Mouse (Mus musculus): ENCODE data around the gene Vsx1. TPM values are rescaled to one million over a fixed set of nuclear protein-coding genes. Genes with fewer than 3 reads are reported as not detected.

Vsx1 gene
- total RNA-seq (2021) = not detected

DNA sequence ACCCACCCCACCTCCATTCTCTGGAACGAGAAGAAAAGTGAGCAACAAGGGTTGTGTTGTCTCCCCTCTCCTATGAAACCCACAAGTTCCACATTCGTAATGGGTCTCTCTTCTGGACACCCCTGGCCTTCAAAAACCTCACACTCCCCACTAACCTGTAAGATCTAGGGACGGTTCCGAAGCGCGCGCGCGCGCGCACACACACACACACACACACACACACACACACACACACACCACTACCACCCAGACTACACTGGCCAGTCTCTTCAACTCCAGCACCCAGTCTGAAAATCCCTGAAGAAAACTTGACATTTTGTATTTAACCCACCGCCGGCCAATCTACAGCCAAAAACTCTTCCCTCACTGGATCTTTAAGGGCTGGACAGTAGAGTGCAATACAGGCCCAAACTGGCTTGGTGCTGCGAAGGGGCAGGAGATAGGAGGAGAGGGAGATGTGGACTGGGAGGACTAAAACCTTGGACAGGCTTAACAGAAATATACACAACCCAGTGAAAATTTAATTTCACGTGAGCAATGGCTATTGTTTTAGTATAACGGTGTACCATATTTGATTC lies at the start of gene Vsx1:
TSS of gene Vsx1 (minus strand) at position 138 of the 578 bp plus-strand sequence.
- no peak for DNase-seq
- intact Hi-C loops (cut with DNase I) = no loop called here

DNA sequence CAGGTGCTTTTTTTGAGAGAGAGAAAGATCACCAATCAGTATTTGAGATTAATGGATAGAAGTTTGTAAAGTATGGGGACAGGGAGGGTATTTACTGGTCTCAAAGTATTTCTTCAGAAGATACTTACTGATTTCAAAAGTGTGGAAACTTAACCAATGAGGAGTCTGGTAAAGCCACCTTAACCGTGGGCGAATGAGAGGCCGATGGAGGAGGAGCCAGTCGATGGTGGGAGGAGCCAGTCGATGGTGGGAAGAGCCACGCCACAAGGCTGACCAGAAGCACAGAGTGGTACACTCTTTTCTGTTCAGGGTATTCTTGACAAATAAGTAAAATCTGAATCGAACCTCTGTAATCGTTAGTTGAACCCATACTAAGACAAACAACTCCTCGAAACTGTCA lies 48.7 kb upstream of the Vsx1 start:
- intact Hi-C loops (cut with DNase I) = no loop called here
- no peak for DNase-seq

DNA sequence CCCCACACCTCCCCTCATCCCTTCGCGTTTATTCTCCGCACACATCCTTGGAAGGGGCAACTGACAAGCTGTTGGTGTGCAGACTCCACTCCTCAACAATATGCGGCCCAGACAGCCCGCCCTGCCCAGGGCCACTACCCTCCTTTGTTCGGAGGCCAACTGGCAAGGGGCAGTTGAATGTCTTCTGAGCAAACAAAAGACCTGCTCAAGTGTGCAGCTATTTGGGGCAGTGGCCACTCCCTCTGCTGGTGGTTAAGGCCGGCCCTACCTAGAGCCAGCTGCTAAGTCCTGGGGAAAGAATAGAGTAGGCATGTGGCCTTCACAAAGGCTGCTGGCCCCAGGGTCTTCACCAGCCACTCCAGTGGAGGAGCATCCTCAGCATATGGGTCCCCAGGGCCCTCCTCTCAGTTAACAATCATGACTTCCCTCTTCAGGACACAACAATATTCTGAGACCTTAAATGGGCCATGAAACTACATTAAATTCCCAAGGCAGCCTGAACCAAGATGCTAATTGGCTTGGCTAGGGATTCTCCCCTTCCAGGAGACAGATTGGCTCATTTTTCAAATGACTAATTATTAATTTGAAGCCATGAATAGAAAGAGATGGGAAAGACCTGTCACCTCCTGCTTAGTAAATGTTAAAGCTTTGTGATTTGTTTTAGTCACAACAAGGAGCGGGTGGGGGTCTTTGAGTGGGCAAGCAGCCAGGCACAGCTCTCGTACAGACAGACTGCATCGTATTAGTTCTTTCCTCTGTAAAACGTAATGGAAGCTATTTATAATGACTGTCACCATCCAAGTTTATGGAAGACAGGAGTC lies 46.8 kb upstream of the Vsx1 start:
- intact Hi-C loops (cut with DNase I) = no loop called here
- DNase-seq = no peak

DNA sequence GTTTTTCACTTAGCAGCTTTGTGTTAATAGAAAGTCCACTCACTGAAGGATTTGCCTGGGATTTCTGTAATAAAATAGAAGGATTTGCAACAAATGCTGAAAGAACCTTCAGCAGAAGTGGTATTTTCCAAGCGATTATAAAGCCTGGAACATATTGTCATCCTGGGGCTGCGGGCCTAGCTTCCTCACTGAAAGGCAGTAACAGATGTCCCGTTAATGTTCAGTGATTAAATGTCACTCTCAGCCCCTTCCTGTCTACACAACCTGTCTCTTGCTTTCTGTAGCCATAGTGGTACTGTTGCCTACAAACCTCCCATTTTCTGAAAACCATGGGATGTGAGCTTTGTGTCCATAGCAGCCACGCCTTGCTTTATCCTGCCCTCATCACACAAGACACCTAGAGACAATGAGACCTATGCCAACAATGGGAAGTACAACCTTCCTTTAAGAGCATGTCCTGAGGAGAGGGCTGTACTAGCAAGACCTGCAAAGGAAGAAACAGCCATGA lies 23.1 kb upstream of the Vsx1 start:
- no peak for DNase-seq
- intact Hi-C loops (cut with DNase I) = no loop called here

- intact Hi-C loops (cut with DNase I) = no loop called here
These were observed 2.5 kb upstream of the Vsx1 start for GRCm38 (mm10) chr2:150691481-150692170.

DNA sequence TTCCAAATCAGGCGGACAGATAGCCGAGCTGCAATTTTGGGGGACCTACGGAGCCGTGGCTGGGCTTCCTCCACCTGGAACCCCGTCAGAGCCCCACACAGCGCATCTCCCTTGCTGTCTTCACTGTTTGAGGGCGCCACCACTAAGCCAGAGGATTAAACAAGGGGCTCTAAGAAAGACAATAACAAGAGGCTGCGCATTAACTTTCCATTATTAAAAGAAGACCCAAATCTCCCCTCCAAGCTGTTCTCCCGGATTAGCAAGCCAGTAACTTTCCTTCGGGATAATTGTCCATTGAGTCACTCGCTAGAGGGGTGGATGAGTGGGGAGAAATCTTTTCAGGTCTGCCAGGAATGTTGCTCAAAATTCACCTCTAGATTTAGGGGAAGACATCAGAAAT lies 1.1 kb upstream of the Vsx1 start:
- intact Hi-C loops (cut with DNase I) = no loop called here
- no peak for DNase-seq

More at GRCm38 (mm10) chr2:150691481-150692170, 2.5 kb upstream of the Vsx1 start:
- DNase-seq = no peak

DNA sequence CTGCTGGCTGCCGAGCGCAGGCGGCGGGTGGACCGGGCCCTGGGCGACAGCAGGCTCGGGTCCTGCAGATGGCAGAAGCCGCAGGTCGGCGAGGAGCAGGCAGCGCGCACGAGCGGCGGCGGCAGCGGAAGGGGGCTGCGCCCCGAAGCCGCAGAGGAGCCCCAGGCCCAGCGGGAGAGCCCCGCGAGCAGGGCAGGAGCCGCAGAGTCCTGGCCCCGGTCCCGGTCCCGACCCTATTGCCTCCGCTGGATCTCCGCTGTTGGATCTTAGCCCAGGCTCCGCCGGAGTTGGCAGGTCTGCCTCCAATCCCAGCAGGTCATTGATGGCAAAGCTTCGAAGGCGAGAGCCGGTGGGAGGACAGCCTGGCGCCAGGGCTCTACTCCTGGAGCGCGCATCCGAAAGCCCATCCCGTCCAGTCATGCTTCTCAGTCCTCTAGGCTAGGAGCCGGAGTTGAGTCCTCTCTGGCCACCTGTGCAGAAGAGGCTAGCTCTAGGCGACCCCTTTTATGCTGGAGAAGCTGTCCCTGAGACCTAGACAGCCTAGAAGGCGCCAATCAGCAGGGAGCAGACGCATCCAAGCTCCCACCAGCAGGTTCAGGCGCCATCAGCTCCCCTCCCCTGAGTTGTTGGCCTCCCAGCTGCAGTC lies 496 bp downstream of the Vsx1 start:
- DNase-seq = peak; percentile 47 to 48
- intact Hi-C loops (cut with DNase I) = no loop called here

- DNase-seq = no peak
- intact Hi-C loops (cut with DNase I) = no loop called here
These were observed 1.2 kb downstream of the Vsx1 start for GRCm38 (mm10) chr2:150687871-150688540.

GRCm38 (mm10) chr2:150685389-150685788 lies 3.8 kb downstream of the Vsx1 start:
- no peak for DNase-seq
- intact Hi-C loops (cut with DNase I) = no loop called here

- intact Hi-C loops (cut with DNase I) = no loop called here
- no peak for DNase-seq
These were observed 4.7 kb downstream of the Vsx1 start for GRCm38 (mm10) chr2:150684451-150684850.

GRCm38 (mm10) chr2:150681581-150681980 lies 7.6 kb downstream of the Vsx1 start:
- no peak for DNase-seq
- intact Hi-C loops (cut with DNase I) = no loop called here

GRCm38 (mm10) chr2:150678392-150678791 lies 10.8 kb downstream of the Vsx1 start:
- intact Hi-C loops (cut with DNase I) = loop anchor here (5.0 kb wide), 3 partner anchors 109 to 814 kb away; partner anchors contain the start of genes Gins1, Nsfl1c and Pygb
- DNase-seq = peak; percentile 72 to 79

DNA sequence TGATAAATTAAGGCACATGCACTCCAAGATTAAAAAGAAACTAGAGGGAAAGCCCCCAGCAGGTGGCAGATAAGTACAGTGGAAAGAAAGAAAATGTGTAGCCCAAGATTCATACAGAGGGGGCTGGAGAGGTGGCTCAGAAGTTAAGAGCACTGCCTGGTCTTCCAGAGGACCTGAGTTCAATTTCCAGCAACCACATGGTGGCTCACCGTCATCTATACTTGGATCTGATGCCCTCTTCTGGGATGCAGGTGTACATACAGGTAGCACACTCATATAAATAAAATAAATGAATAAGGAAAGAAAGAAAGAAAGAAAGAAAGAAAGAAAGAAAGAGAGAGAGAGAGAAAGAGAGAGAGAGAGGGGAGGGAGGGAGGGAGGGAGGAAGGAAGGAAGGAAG lies 13.6 kb downstream of the Vsx1 start:
- intact Hi-C loops (cut with DNase I) = loop anchor here (1.0 to 5.0 kb wide), 5 partner anchors 66 to 817 kb away; partner anchors contain the start of genes Gins1, Nsfl1c and Pygb
- no peak for DNase-seq

DNA sequence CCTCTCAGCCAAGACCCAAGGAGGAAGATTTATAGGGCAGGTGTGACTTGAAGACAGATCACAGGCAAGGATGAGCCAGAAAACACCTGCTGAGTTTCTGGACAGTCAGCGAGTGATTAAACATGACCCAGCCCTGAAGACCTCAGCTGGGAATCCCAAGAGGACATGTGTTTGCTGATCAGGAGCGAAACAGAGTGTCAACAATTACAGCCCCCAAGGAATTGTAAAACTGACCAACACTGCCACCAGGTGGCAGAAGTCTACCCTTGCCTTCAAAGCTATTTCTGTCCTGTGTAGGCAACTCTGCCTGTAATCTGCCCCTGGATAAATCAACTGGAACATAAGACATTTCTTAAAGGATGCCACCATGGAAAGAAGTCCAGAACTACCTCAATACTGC lies 14.3 kb downstream of the Vsx1 start:
- intact Hi-C loops (cut with DNase I) = loop anchor here (1.0 to 5.0 kb wide), 5 partner anchors 66 to 817 kb away; partner anchors contain the start of genes Gins1, Nsfl1c and Pygb
- DNase-seq = peak; percentile 67 to 72

DNA sequence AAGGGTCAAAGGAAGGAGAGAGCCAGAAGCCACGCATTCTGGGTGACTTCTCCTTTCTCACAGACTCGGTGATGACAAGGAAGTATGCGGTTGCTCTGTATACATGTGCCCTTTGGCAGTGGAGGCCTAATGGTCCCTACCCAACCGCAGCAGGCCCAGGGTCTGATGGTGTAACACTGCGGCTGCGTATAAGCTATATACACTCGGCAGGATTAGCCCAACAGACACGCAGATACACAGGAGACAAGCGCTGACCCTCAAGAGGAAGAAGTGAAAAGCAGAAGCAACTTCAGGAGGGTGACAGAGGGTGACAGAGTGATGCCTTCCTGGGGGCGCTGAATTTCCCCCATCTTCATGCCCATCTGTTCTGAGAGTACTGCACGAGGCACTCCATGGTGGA lies 15.2 kb downstream of the Vsx1 start:
- intact Hi-C loops (cut with DNase I) = no loop called here
- DNase-seq = peak in 1 of 2 experiments; percentile 16

GRCm38 (mm10) chr2:150671609-150672290 lies 17.4 kb downstream of the Vsx1 start:
- no peak for DNase-seq
- intact Hi-C loops (cut with DNase I) = no loop called here

- intact Hi-C loops (cut with DNase I) = no loop called here
- DNase-seq = no peak
These were observed 18.2 kb downstream of the Vsx1 start for GRCm38 (mm10) chr2:150670926-150671325.

DNA sequence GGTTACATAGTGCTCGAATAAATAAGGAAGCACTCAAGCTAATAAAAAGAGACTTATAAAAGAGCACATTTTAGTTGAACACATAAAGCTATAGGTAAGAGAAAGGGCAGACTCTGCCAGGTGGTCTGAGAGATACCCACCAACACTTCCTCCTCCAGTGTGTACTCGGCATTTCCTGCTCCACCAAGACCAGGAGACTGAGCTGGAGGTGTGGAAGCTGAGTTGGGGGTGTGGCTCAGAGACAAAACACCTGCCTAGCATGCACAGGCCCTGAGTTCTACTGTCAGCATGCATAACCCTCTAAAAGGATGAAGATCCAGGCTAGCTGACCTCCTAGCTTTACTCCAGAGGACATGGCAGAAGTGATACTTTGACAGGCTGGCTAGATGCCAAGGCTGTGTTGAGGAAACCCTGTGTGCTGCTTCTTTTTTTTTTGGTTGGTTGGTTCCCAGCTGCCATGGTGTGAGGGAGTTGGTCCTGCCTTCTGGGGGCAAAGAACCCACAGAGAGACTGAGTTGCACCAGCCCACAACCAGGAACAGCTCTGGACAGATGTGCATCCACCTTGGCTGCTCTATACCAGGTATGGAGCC lies 19.6 kb downstream of the Vsx1 start:
- no peak for DNase-seq
- intact Hi-C loops (cut with DNase I) = no loop called here

DNA sequence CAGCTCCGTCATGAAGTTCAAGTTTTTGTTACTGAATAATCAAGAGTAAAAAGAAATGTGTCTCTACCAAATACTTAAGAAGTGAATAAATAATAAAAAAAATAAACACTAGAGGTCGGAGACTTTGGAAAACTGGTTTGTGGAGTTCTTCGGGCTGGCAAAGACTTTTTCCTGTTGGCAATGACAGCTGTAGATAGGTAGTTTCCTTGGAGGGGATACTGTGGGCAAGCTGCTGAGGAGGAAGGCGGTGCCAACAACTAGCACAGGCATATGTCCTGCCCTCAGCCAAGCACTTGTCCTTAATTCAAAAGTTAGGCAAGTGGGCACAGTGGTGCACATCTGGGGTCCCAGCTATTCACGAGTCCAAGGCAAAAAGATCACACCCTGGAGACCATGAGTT lies 20.2 kb downstream of the Vsx1 start:
- DNase-seq = no peak
- intact Hi-C loops (cut with DNase I) = no loop called here

Measured in heart, postnatal 36 days (tissue).